Mouse (Mus musculus) liver, embryonic 16.5 days (tissue): Measurements from ENCODE around the gene Golph3. TPM values are rescaled to one million over a fixed set of nuclear protein-coding genes. Genes with fewer than 3 reads are reported as not detected.
A peak's percentile ranks its signal among the peaks of the same experiment; 100 is the strongest.

Source experiments
- ATAC-seq: fragments of 200-750 bp; cut with Nextera tagmentation; 2 replicates; pipeline ENCODE4 v1.8.0; 2017; ENCODE audit warnings: low read depth, mild to moderate bottlenecking, moderate number of reproducible peaks, moderate library complexity
- H3K27ac ChIP-seq: fragments of 300-500 bp; sonication (generic); 2 replicates; pipeline ENCODE4 v1.5.1; 2014; ENCODE audit warnings: mild to moderate bottlenecking, low read length
- H3K27me3 ChIP-seq: fragments of 300-500 bp; sonication (generic); 2 replicates; pipeline ENCODE4 v1.6.1; 2014; ENCODE audit warnings: low read depth, low read length, mixed read lengths; ENCODE audit not compliant: control insufficient read depth, insufficient read depth
- H3K36me3 ChIP-seq: fragments of 300-500 bp; sonication (generic); 2 replicates; pipeline ENCODE4 v1.6.1; 2014; ENCODE audit warnings: mild to moderate bottlenecking; ENCODE audit not compliant: control insufficient read depth, insufficient read depth
- H3K4me1 ChIP-seq: fragments of 300-500 bp; sonication (generic); 2 replicates; pipeline ENCODE4 v1.6.1; 2014; ENCODE audit warnings: low read depth, low read length, mixed read lengths; ENCODE audit not compliant: control insufficient read depth
- H3K4me2 ChIP-seq: fragments of 300-500 bp; sonication (generic); 2 replicates; pipeline ENCODE4 v1.6.1; 2014; ENCODE audit warnings: low read depth, low read length, mixed read lengths
- H3K4me3 ChIP-seq: fragments of 300-500 bp; sonication (generic); 2 replicates; pipeline ENCODE4 v1.5.1; 2014; ENCODE audit warnings: low read depth, mild to moderate bottlenecking, low read length
- H3K9ac ChIP-seq: fragments of 300-500 bp; sonication (generic); 2 replicates; pipeline ENCODE4 v1.6.1; 2014; ENCODE audit warnings: low read depth, low read length
- H3K9me3 ChIP-seq: fragments of 300-500 bp; sonication (generic); replicated peaks from 2 replicates; pipeline ENCODE4 v1.6.1; 2016; ENCODE audit warnings: low read length; ENCODE audit not compliant: control insufficient read depth
- WGBS: fragments of 180-500 bp; shearing (Covaris S2); extraction: QIAGEN DNeasy Blood & Tissue Kit; methylation state at CpG from one replicate; pipeline ENCODE4 v1.1.7; 2014; ENCODE audit not compliant: insufficient replicate concordance; 5-methylcytosine and 5-hydroxymethylcytosine counted together
- polyA plus RNA-seq: library from polyadenylated mRNA; unstranded; fragments of >200 nt; fragmentation: Nextera tagmentation; extraction: Ambion mirVana; gene quantifications from 2 replicates; pipeline ENCODE4 v1.2.1, GENCODE M21; 2015

Golph3 gene
- polyA plus RNA-seq, 1 experiment from 2014 or later, result 38.1 TPM

DNA sequence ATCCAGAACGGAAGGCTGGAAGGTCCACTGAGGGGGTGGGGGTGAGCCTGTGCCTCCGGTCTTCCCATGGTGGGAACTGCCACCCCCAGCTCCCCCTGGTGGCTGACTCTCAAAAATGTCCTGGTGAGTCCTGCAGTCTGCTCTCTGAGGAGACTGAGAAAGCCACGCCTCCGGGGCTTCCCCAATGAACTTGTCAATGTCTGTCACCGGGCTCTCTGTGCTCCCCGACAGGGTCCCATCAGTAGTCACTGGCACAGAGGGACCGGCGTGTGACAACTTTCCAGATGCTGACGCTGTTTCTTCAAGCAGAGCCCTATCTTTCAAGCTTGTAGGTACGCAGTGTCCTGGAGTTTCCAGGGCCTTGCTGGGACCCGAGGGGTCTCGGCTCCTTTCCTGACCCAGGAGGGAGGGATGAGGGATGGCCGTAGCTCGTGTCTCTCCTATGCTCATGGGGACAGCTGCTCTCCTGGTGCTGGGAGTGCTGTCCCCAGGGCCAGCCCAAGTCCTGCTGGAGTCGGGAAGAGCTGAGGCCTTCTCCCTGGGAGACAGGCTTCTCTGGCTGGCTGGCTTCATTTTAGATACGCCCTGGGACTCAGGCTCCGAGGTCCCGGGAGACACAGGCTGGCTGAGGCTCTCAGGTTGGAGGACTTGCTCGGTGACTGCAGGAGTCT lies 54.5 kb downstream of the Golph3 start:
- H3K27me3 ChIP-seq, result no peaks in the 10 kb centered on the region
- H3K4me1 ChIP-seq, result peaks cover 20% of the 10 kb centered on the region
- H3K9me3 ChIP-seq, result no peaks in the 10 kb centered on the region
- ATAC-seq, result peak; percentile 80
- peak overlapping the region; percentile 72 for H3K4me2 ChIP-seq
- 4% methylated on average over 19 of the region's 19 CpGs for WGBS
- H3K9ac ChIP-seq, result peak overlapping the region; percentile 51; the same call in 1 of the 2 replicates
- no peaks in the 10 kb centered on the region for H3K36me3 ChIP-seq
- H3K4me3 ChIP-seq, result peak overlapping the region; percentile 55
- H3K27ac ChIP-seq, result peak overlapping the region; percentile 20; the same call in 1 of the 2 replicates

DNA sequence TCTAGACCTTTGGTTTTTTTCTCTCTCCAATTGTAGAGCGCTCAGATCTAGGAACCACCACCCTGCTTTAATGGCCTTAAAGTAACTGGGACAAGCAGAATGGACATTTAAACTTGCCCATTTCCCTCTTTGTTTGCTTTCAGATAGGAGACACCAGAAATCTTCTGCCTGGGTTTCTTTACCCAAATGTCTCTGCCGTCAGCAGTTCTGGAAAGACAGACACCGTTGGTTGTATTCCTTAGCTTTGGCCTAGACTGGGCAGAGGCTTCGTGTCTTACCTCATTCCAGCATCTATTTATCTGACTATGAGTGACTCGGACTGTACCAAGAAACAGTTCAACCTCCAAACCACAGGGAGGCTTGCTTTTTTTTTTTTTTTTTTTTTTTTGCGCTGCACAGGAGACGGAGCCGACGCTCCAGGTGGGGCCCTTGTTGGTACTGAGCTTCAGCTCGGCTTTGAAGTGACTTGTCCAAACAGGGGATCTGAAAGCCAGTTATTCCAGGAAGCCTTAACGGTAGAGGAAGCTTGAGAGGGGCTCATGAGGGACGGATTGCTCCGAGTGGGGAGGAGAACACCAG lies 55.3 kb downstream of the Golph3 start:
- Histone ChIP-seq H3K4me1 (peaks cover 18% of the 10 kb centered on the region), H3K27me3 (no peaks in the 10 kb centered on the region), H3K9me3 (no peaks in the 10 kb centered on the region), H3K4me3 (peak overlapping the region; percentile 55; the same call in 1 of the 2 replicates), H3K9ac (no peak overlapping the region; the same call in 1 of the 2 replicates), H3K4me2 (peak overlapping the region; percentile 72), H3K36me3 (no peaks in the 10 kb centered on the region), H3K27ac (no peak overlapping the region)
- 11% methylated on average over 13 of the region's 13 CpGs for WGBS
- no peak for ATAC-seq

DNA sequence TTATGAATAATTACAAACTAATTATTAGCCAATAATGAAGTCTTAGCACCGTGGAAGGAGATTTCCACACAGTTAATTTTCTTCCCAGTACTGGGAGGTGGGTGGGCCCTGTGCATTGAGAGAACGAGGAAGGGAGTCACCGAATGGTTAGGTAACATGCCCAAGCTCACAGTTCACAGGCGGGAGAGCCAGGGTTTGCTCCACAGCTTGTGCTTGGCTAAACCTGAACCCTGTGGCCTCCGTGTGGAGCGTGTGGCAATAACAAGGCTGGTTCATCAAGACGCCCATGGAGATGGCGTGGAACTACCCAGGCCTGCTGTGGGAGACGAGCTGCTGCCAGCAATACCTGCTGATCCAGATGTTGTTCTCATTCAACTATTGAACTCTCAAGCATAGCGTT lies 56.5 kb downstream of the Golph3 start:
- Histone ChIP-seq H3K9ac (no peak overlapping the region), H3K4me2 (no peak overlapping the region), H3K9me3 (no peaks in the 10 kb centered on the region), H3K27me3 (no peaks in the 10 kb centered on the region), H3K27ac (no peak overlapping the region), H3K4me1 (peaks cover 18% of the 10 kb centered on the region), H3K4me3 (no peak overlapping the region), H3K36me3 (no peaks in the 10 kb centered on the region)
- 67% methylated on average over 10 of the region's 10 CpGs for WGBS
- no peak for ATAC-seq

DNA sequence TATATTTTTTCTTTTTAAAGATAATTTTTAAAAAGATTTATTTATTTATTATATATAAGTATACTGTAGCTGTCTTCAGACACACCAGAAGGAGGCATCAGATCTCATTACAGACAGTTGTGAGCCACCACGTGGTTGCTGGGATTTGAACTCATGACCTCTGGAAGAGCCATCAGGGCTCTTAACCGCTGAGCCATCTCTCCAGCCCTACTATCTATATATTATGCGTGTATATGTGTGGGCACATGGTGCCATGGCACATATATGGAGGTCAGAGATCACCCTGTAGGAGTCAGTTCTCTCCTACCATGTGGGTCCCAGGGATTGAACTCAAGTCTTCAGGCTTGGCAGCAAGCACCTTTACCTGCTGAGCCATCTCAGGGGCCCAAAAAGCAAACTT lies 58.8 kb downstream of the Golph3 start:
- Histone ChIP-seq H3K9me3 (no peaks in the 10 kb centered on the region), H3K4me2 (no peak overlapping the region), H3K4me1 (peaks cover 16% of the 10 kb centered on the region), H3K9ac (no peak overlapping the region), H3K27me3 (no peaks in the 10 kb centered on the region), H3K27ac (no peak overlapping the region), H3K4me3 (no peak overlapping the region), H3K36me3 (no peaks in the 10 kb centered on the region)
- ATAC-seq, result no peak
- WGBS, result 82% methylated on average over 3 of the region's 3 CpGs

DNA sequence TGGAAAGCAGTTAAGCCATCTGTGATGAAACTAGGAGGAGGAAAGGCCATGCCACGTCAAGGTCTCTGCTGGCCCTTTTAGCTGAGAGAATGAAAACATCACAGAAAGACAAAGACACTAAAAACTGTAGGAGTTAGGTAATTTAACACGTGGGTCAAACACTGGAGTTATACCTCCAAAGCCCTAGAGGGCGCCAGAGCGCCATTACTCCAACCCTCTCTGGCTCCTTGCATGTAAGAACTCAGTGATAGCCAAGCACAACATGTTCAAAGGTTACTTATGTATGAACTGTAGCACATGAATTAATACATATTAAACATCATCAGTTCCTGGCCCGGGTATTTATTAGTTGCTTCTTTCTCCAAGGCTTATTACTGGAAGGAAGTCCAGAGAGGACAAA lies 59.3 kb downstream of the Golph3 start:
- WGBS, result 35% methylated on average over 5 of the region's 5 CpGs
- Histone ChIP-seq H3K27me3 (no peaks in the 10 kb centered on the region), H3K9ac (no peak overlapping the region), H3K36me3 (no peaks in the 10 kb centered on the region), H3K4me2 (no peak overlapping the region), H3K9me3 (no peaks in the 10 kb centered on the region), H3K4me3 (no peak overlapping the region), H3K27ac (no peak overlapping the region), H3K4me1 (peaks cover 11% of the 10 kb centered on the region)
- ATAC-seq, result no peak

DNA sequence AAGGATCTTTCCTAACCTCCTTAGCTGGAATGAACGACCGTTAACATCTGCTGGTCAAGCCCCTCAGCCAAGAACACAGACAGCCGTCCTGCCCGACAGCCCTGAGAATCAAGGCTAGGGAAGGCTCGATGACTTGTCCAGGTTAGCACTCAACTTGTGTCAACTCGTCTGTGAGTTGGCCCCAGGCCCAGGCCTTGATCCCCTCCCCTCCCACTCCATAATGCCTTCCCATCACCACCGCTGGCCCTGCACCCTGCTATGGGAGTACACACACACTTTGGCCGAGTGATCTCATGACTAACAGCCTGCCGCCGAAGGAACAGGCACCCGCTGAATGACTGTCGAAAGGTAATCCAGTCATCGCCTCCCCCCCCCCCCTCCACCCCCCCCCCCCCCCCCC lies 63.4 kb downstream of the Golph3 start:
- WGBS, result 79% methylated on average over 13 of the region's 13 CpGs
- no peaks in the 10 kb centered on the region for H3K4me1 ChIP-seq
- H3K4me3 ChIP-seq, result no peak overlapping the region

DNA sequence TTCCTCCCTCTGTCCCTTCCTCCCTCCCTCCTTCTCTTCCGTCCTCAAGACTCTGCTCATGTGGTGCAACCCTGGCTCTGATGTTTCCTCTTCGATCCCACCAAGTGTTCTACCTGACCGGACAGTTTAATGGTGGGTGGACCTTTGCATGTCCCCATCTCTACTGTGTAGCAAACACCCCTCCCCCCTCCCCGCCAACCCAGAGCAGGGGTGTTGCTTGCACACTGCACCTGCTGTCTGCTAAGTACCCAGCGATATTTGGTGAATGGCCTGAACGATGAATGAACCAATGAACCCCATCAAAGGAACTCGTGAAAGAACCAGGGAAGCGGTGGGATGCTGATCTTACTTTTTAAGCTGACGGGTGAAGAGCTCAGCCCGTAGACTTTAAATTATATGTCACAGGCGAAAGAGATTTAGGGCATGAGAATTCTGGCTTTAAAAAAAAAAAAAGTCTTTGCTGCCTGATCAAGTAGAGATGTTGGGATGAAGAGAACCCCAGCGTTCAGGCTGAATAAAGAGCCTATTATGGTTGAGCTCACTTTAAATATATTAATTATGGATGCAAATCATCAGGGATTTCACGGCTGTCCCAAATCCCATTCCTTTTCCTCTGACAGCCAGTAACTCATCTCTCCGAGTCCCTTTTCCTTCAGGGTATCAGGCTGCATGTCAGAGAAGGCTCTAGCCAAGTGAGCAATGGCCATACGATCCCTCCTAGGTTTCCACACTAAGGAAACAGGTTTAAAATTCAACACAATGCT lies 67.7 kb downstream of the Golph3 start:
- no peaks in the 10 kb centered on the region for H3K27me3 ChIP-seq
- H3K9ac ChIP-seq, result no peak overlapping the region
- H3K36me3 ChIP-seq, result no peaks in the 10 kb centered on the region
- H3K4me3 ChIP-seq, result no peak overlapping the region
- H3K4me2 ChIP-seq, result no peak overlapping the region
- no peaks in the 10 kb centered on the region for H3K4me1 ChIP-seq
- no peaks in the 10 kb centered on the region for H3K9me3 ChIP-seq
- H3K27ac ChIP-seq, result no peak overlapping the region
- ATAC-seq, result no peak
- 65% methylated on average over 15 of the region's 15 CpGs for WGBS

More for the DNA sequence above, 63.4 kb downstream of the Golph3 start:
- Histone ChIP-seq H3K27me3 (no peaks in the 10 kb centered on the region), H3K9me3 (no peaks in the 10 kb centered on the region), H3K4me2 (no peak overlapping the region), H3K27ac (no peak overlapping the region), H3K9ac (no peak overlapping the region), H3K36me3 (no peaks in the 10 kb centered on the region)
- ATAC-seq, result no peak

DNA sequence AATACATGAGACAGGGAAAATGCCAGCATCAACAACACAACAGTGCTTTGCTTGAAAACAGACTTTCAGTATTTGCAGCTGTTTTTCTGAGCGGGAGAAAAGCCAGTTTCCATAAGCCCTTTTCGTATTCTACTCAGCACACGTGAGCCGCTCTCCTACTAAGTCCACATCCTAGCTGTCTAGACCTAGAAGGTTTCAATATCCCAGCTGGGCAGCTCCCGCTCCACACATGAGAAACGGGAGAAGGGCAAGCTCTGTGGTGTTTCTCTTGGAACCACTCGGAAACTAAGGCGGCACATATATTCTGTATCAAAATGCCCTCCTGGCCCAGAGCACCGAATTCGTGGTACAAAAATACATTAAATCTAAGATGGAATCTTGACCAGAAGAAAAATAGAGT lies 73.5 kb downstream of the Golph3 start:
- Histone ChIP-seq H3K4me2 (no peak overlapping the region), H3K9ac (no peak overlapping the region), H3K4me1 (no peaks in the 10 kb centered on the region), H3K9me3 (no peaks in the 10 kb centered on the region), H3K27ac (no peak overlapping the region), H3K4me3 (no peak overlapping the region), H3K36me3 (no peaks in the 10 kb centered on the region), H3K27me3 (no peaks in the 10 kb centered on the region)
- WGBS, result 76% methylated on average over 10 of the region's 10 CpGs
- ATAC-seq, result no peak

DNA sequence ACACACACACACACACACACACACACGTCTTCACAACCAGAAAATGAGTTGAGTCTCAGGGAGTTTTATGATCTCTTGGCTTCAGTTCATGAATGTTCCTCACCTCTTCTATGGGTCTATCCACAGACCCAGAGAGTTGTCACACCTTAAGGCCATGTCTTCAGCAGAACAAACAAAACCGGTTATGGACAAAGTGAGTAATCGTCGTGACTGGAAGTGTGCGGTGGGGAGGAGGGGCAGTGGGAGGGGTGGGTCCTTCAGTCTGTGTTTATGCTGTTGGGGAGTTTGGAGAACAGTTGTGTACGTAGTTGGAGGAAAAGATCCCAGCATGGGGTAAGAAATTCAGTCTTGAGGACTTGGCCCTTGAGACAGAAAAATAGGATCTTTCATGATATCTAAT lies 75.8 kb downstream of the Golph3 start:
- no peak overlapping the region for H3K4me2 ChIP-seq
- no peak for ATAC-seq
- H3K9me3 ChIP-seq, result no peaks in the 10 kb centered on the region
- 70% methylated on average over 6 of the region's 6 CpGs for WGBS
- H3K9ac ChIP-seq, result no peak overlapping the region
- no peaks in the 10 kb centered on the region for H3K4me1 ChIP-seq
- H3K27ac ChIP-seq, result no peak overlapping the region
- no peaks in the 10 kb centered on the region for H3K27me3 ChIP-seq
- H3K36me3 ChIP-seq, result no peaks in the 10 kb centered on the region
- H3K4me3 ChIP-seq, result no peak overlapping the region
